Mouse (Mus musculus) stomach, postnatal 0 days (tissue): ENCODE measurements at regions not wholly inside any gene's neighbourhood (a gene's known extent, or its start where the extent isn't known, plus 50 kb on each side); places are given as distances from the start of the nearest gene placed in this dataset.

Experiments
- CTCF ChIP-seq: IDR thresholded peaks from 2 replicates; pipeline ENCODE4 v1.5.1; 2016; ENCODE audit warnings: antibody characterized with exemption, low read depth, mild to moderate bottlenecking, moderate library complexity
- EP300 ChIP-seq: optimal IDR thresholded peaks from 2 replicates; pipeline ENCODE3; 2016; ENCODE audit warnings: antibody characterized with exemption

GRCm38 (mm10) chr8:50037096-50037495 lies 1193.3 kb upstream of the Tenm3 start:
- TF ChIP-seq EP300 (no peak), CTCF (no peak)
